Mouse (Mus musculus) E14TG2a.4 (cell line): ENCODE results near the gene Tgfbr3.
A peak's percentile ranks its signal among the peaks of the same experiment; 100 is the strongest.

Source experiments
- H3K27me3 ChIP-seq: 2 replicates; pipeline ENCODE4 v1.6.1; 2014; ENCODE audit warnings: low read length, control low read depth; ENCODE audit not compliant: insufficient read depth
- H3K36me3 ChIP-seq: 2 replicates; pipeline ENCODE4 v1.6.1; 2014; ENCODE audit warnings: low read length, control low read depth; ENCODE audit not compliant: insufficient read depth
- H3K4me1 ChIP-seq: replicated peaks from 2 replicates; pipeline ENCODE4 v1.6.1; 2014; ENCODE audit warnings: low read depth, low read length, control low read depth
- H3K4me3 ChIP-seq: replicated peaks from 2 replicates; pipeline ENCODE4 v1.5.1; 2014; ENCODE audit warnings: mild to moderate bottlenecking, low read length
- H3K9me3 ChIP-seq: 2 replicates; pipeline ENCODE4 v1.6.1; 2014; ENCODE audit warnings: low read length, control low read depth
- CTCF ChIP-seq: conservative IDR thresholded peaks from 2 replicates; pipeline ENCODE4 v1.5.1; 2014; ENCODE audit warnings: low read length
- NANOG ChIP-seq: IDR thresholded peaks from 2 replicates; pipeline ENCODE4 v1.6.1; 2014; ENCODE audit warnings: borderline replicate concordance, low read length, mixed read lengths
- POU5F1 ChIP-seq: IDR thresholded peaks from 2 replicates; pipeline ENCODE4 v1.6.1; 2014; ENCODE audit warnings: low read length, borderline replicate concordance

Gene Tgfbr3

DNA sequence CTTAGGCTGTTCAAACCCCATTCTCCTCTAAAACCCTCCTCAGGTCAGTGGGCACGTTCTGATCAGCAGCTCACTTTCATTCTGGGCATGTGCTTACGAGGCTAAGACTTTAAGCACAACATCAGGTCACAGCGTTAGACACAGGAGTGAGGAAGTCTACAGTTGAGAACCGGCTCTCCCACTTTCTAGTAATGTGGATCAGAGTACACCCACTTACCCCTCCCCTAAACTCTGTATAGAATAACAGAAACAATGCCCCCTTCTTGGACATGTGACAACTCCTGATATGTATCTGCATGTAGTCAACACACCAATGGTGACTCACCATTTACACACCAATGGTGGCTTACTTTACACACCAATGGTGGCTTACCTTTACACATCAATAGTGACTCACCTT lies 136.4 kb downstream of the Tgfbr3 start:
- peaks cover 9% of the 10 kb centered on the region for H3K4me1 ChIP-seq
- H3K27me3 ChIP-seq = peaks cover 16% of the 10 kb centered on the region; the same call in 1 of the 2 replicates
- TF ChIP-seq NANOG = no peak
- TF ChIP-seq CTCF = no peak
- no peak for TF ChIP-seq POU5F1
- no peak overlapping the region for H3K4me3 ChIP-seq
- H3K36me3 ChIP-seq = no peaks in the 10 kb centered on the region
- H3K9me3 ChIP-seq = no peaks in the 10 kb centered on the region

DNA sequence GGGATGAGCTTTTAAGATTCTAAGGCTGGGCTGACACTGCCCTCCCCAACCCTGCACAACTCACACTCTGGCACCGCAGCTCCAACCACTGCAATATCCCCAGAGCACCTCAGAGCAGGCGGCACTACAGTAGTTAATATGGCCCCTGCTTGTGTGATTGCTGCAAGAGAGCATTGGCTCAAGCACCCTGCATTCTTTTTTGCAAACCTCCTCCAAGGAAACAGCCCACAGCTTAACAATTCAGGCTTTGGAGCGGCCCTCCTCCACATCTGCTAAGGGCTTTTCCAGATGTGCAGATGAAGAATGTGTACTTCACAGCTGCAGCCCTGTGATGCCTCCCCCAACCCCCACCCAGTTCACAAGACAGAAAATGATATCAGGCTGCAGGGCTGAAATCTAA lies 138.1 kb downstream of the Tgfbr3 start:
- peaks cover 20% of the 10 kb centered on the region for H3K27me3 ChIP-seq
- no peaks in the 10 kb centered on the region for H3K36me3 ChIP-seq
- TF ChIP-seq NANOG = no peak
- no peak for TF ChIP-seq CTCF
- no peak for TF ChIP-seq POU5F1
- H3K4me3 ChIP-seq = no peak overlapping the region
- H3K4me1 ChIP-seq = peaks cover 14% of the 10 kb centered on the region
- no peaks in the 10 kb centered on the region for H3K9me3 ChIP-seq

DNA sequence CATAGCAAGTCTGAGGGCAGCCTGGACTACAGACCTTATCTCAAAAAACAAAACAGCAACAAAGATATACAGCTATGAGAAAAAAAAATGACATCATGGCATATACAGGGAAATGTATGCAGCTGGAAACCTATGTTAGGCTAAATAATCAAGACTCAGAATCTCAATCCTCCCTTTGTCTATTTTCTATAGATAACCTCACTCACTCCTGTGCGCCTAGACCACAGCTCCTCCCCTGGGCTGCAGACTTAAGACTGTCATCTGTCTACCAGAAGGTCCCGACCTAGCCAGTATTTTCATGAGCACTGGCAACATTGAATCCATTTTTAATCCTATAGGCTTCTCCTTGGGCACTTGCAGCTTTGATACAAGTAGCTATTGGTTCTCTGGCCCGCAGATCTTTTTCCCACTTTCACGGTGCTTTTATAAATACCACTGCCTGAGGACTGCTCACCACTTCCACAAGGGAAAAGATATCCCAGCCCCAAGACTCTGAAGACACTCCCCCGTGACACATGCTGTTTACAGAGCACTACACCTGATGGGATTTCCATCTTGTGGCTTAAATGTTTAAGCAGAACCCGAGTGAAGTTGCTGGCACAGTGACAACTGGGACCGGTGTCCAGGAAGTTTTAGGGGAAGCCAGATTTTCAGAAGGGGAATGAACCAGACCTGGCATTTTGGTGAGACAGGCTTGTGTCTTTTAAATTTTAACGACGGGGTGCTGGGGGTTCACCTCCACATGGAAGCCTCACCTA lies 138.7 kb downstream of the Tgfbr3 start:
- Histone ChIP-seq H3K4me1 (peaks cover 14% of the 10 kb centered on the region), H3K27me3 (peaks cover 24% of the 10 kb centered on the region), H3K36me3 (no peaks in the 10 kb centered on the region), H3K9me3 (no peaks in the 10 kb centered on the region), H3K4me3 (no peak overlapping the region)
- TF ChIP-seq NANOG (no peak), CTCF (no peak)

DNA sequence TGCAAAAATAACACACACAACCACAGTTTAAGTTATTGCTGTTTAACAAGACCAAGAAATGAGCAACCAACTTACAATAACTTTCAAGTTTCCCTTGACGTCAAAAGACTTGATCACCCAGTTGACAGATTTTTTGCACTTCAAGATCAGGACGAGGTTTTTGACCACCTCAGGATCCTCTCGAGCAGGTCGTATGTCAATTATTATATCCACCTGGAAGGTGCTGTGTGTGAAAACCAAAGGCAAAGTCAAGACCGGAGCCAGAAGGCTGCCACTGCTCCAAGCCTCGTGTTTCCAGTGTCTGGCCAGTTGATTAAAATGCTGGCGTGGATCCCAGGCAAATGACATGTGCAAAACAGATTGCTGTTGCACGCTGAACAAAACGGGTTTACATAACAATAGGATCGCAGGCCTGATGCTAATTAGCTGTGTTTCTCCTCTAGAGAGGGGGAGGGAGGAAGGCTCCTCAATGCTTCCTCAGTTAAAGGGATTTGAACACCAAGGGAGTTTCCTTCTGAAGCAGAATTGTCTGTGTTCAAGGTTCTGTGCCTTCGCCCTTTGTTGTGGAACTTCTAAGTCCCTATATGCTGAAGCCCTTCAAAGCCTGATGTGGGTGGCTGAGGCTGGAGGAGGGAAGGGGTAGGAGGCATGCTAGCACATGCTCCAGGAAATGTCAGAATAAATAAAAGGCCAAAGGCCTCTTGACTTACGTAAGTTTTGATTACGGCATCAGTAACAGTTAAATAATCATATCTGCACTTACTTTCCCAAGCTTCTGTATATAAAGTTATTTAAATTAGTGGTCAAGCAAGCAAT lies 141.3 kb downstream of the Tgfbr3 start:
- Histone ChIP-seq H3K4me3 (no peak overlapping the region), H3K9me3 (no peaks in the 10 kb centered on the region), H3K27me3 (peaks cover 41% of the 10 kb centered on the region), H3K4me1 (peaks cover 14% of the 10 kb centered on the region), H3K36me3 (no peaks in the 10 kb centered on the region)
- TF ChIP-seq CTCF (no peak), POU5F1 (peak; percentile 71; the same call in 1 of the 2 replicates), NANOG (no peak)

DNA sequence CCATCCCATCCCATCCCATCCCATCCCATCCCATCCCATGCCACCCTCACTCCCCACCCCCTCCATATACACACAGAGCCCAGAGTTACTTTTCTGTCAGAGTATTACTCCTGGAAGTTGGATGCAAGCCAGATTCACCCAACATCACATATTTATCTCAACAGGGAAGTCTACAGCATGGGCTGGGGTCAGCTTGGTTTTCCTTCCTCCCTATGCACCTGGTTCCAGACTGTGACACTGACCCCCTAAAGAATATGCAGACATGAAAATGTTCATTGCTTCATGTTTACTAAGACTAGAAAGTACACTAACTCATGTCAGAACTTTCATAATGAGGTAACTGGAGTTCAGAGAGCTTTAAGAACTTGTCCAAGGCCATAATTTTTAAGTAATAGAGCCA lies 142.0 kb downstream of the Tgfbr3 start:
- peaks cover 41% of the 10 kb centered on the region for H3K27me3 ChIP-seq
- no peaks in the 10 kb centered on the region for H3K36me3 ChIP-seq
- TF ChIP-seq POU5F1 (no peak), CTCF (no peak), NANOG (no peak)
- H3K4me3 ChIP-seq = no peak overlapping the region
- H3K4me1 ChIP-seq = peaks cover 14% of the 10 kb centered on the region
- no peaks in the 10 kb centered on the region for H3K9me3 ChIP-seq

DNA sequence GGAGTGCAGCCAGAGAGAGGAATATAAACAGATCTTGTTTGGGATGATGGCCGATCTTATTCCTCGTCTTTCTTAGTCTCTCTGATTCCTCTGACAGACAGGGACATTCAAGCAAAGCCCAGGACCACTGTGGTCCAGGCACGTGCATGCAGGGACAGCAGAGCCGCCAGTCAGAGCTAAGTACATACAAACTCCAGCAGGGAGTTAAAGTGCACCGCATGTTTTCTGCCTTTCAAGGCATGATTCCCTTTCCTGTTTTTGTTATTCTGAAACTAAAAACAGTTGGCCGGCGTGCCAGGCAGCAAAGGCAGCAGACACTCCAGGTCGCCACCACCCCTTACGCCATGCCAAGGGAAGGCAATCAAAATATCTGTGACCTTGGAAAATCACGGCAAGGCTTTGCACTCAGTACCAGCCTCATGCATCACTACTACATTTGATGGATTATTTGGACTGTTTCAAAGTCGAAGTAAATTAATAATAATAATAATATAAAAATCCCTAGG lies 143.3 kb downstream of the Tgfbr3 start:
- H3K36me3 ChIP-seq = no peaks in the 10 kb centered on the region
- H3K4me3 ChIP-seq = no peak overlapping the region
- H3K9me3 ChIP-seq = no peaks in the 10 kb centered on the region
- TF ChIP-seq NANOG = no peak
- TF ChIP-seq POU5F1 = no peak
- no peak for TF ChIP-seq CTCF
- H3K27me3 ChIP-seq = peaks cover 44% of the 10 kb centered on the region
- peaks cover 14% of the 10 kb centered on the region for H3K4me1 ChIP-seq

DNA sequence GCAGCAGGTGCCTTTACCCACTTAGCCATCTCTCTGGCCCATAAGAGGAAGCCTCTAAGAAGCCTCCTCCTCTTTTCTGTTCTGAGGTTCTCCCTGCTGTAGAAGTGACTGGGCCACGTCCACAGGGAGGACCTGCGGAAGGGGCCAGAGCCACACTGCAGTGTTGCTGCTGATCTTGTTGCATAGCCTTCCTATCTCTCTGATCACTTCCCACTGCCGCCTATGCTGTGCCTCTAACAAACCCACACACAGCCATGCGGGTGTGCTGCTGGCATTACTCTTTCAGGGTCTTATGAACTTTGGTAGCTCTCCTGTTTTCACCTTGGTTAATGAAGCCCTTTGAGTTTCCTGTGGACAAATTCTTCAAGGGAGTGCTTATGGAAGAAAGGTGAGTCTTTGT lies 144.3 kb downstream of the Tgfbr3 start:
- Histone ChIP-seq H3K27me3 (peaks cover 44% of the 10 kb centered on the region), H3K9me3 (no peaks in the 10 kb centered on the region), H3K4me1 (peaks cover 14% of the 10 kb centered on the region), H3K36me3 (no peaks in the 10 kb centered on the region), H3K4me3 (no peak overlapping the region)
- no peak for TF ChIP-seq CTCF
- no peak for TF ChIP-seq NANOG
- TF ChIP-seq POU5F1 = no peak

DNA sequence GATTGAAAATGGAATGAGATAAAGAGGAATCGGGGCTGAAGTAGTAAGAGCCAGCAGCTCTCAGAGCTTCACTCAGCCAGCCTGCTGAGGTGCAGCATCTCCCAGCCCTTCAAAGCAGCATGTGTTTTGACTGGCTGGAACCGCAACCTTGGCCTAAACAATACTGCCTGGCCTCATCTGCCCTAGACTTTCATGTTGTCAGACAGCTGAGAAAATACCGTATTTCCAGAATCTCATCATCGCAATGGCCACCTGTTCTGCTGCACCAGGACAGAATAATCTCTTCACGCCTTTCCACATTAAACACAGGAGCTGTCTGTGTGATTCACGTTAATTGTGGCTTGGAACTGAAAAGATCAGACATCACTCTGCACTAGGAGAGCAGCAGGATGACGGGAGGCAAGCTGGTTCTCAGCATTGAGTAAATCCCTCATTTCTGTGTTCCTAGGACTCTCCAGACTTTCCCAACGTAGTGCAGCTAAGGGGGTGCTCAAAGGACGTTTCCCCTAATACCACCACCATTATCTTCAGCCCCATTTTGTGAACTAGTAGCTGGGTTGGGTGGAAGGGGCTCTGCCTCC lies 145.1 kb downstream of the Tgfbr3 start:
- peaks cover 39% of the 10 kb centered on the region for H3K27me3 ChIP-seq
- TF ChIP-seq CTCF = no peak
- TF ChIP-seq NANOG = no peak
- TF ChIP-seq POU5F1 = no peak

More for the DNA sequence above, 145.1 kb downstream of the Tgfbr3 start:
- H3K4me1 ChIP-seq = peaks cover 18% of the 10 kb centered on the region
- H3K9me3 ChIP-seq = no peaks in the 10 kb centered on the region
- no peak overlapping the region for H3K4me3 ChIP-seq
- no peaks in the 10 kb centered on the region for H3K36me3 ChIP-seq
